Mouse (Mus musculus) C2C12 (cell line): ENCODE measurements around the gene Pax7.

Experiments used
- CEBPB ChIP-seq: IDR thresholded peaks from one replicate; pipeline ENCODE4 v1.6.1; 2011; ENCODE audit warnings: low read depth, mild to moderate bottlenecking, control low read depth, moderate library complexity
- CTCF ChIP-seq: IDR thresholded peaks from one replicate; pipeline ENCODE4 v1.5.1; 2011; ENCODE audit not compliant: control insufficient read depth, insufficient read depth, insufficient read length
- MAX ChIP-seq: IDR thresholded peaks from one replicate; pipeline ENCODE4 v1.6.1; 2011; ENCODE audit warnings: mild to moderate bottlenecking, control low read depth
- MYOD1 ChIP-seq: IDR thresholded peaks from one replicate; pipeline ENCODE4 v1.6.1; 2011; ENCODE audit warnings: low read depth; ENCODE audit not compliant: control insufficient read depth, insufficient read length
- USF1 ChIP-seq: IDR thresholded peaks from one replicate; pipeline ENCODE4 v1.6.1; 2011; ENCODE audit warnings: low read depth, mild to moderate bottlenecking, control low read depth, moderate library complexity

DNA sequence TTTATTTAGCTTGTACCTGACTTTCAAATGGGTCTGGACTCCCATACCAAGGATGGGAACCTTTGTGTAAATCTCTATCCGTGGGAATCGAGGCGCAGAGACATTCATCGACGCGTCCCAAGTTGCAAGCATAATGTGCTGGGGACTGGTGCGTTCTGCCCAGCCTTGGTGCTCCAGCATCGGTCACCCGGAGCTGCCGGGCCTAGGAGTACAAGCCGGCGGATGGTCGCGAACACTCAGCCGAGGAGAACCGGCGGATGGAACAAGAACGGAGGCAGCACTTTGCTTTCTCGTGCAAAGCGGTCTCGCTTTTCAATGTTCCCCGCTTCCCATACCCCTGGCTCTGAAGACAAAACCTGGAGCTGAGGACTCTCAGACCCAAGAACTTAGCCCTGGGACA lies 12.3 kb downstream of the Pax7 start:
- no peak for TF ChIP-seq CTCF
- no peak for TF ChIP-seq MAX
- no peak for TF ChIP-seq CEBPB
- no peak for TF ChIP-seq MYOD1
- TF ChIP-seq USF1: no peak
